Mouse (Mus musculus) layer of hippocampus, postnatal 25 days (tissue): ENCODE measurements at regions not wholly inside any gene's neighbourhood (a gene's known extent, or its start where the extent isn't known, plus 50 kb on each side); places are given as distances from the start of the nearest gene placed in this dataset.

Experiments used
- DNase-seq, 2 experiments: peaks; one replicate each; pipeline ENCODE4 v3.0.0; 2022; ENCODE audit warnings: mixed read lengths in 2 of 2, low spot score in 1 of 2; ENCODE audit errors: extremely low spot score in 1 of 2

- no peak for DNase-seq
Measured at GRCm38 (mm10) chr12:46138646-46139045, 680.1 kb downstream of the Nova1 start.

- no peak for DNase-seq
Measured at GRCm38 (mm10) chr12:46125867-46126266, 692.9 kb downstream of the Nova1 start.

- DNase-seq: no peak
Measured at GRCm38 (mm10) chr12:46111352-46111751, 707.4 kb downstream of the Nova1 start.

- DNase-seq: no peak
Measured at GRCm38 (mm10) chr12:46083356-46083755, 735.4 kb downstream of the Nova1 start.

- DNase-seq: no peak
Measured at GRCm38 (mm10) chr12:46075789-46076217, 742.9 kb downstream of the Nova1 start.

- no peak for DNase-seq
Measured at GRCm38 (mm10) chr12:46075355-46075754, 743.4 kb downstream of the Nova1 start.

- no peak for DNase-seq
Measured at GRCm38 (mm10) chr12:46066896-46067295, 751.8 kb downstream of the Nova1 start.

GRCm38 (mm10) chr12:46040626-46041025 lies 778.1 kb downstream of the Nova1 start:
- no peak for DNase-seq

- no peak for DNase-seq
Measured at GRCm38 (mm10) chr12:46040216-46040615, 778.5 kb downstream of the Nova1 start.

GRCm38 (mm10) chr12:46036540-46037094 lies 782.1 kb downstream of the Nova1 start:
- no peak for DNase-seq

- DNase-seq: no peak
Measured at GRCm38 (mm10) chr12:46025266-46025665, 793.5 kb downstream of the Nova1 start.

- DNase-seq: no peak
Measured at GRCm38 (mm10) chr12:46021546-46021910, 797.2 kb downstream of the Nova1 start.

GRCm38 (mm10) chr12:46020835-46021545 lies 797.7 kb downstream of the Nova1 start:
- no peak for DNase-seq

- DNase-seq: no peak
Measured at GRCm38 (mm10) chr12:45977691-45978414, 840.9 kb downstream of the Nova1 start.

- DNase-seq: no peak
Measured at GRCm38 (mm10) chr12:45975780-45976179, 842.9 kb downstream of the Nova1 start.

- DNase-seq: no peak
Measured at GRCm38 (mm10) chr12:45970472-45970871, 848.3 kb downstream of the Nova1 start.

GRCm38 (mm10) chr12:45969881-45970280 lies 848.8 kb downstream of the Nova1 start:
- DNase-seq: no peak

- DNase-seq: no peak
Measured at GRCm38 (mm10) chr12:45946918-45947317, 871.8 kb downstream of the Nova1 start.

- DNase-seq: no peak
Measured at GRCm38 (mm10) chr12:45944464-45944863, 870.0 kb upstream of the Stxbp6 start.

- no peak for DNase-seq
Measured at GRCm38 (mm10) chr12:45942402-45942801, 867.9 kb upstream of the Stxbp6 start.

- DNase-seq: no peak
Measured at GRCm38 (mm10) chr12:45933388-45933787, 858.9 kb upstream of the Stxbp6 start.

GRCm38 (mm10) chr12:45932251-45932650 lies 857.7 kb upstream of the Stxbp6 start:
- DNase-seq: no peak
